Mouse (Mus musculus): ENCODE measurements at regions not wholly inside any gene's neighbourhood (a gene's known extent, or its start where the extent isn't known, plus 50 kb on each side); places are given as distances from the start of the nearest gene placed in this dataset.

GRCm38 (mm10) chr6:101048836-101049361, 215.5 kb downstream of the Ppp4r2 start:
- Histone ChIP-seq H3K9ac (ENCODE audit: low read depth, low read length) (no peak overlapping the region), H3K27me3 (replicated peaks; ENCODE audit: control insufficient read depth, insufficient read depth, low read length) (no peaks in the 10 kb centered on the region), H3K4me2 (ENCODE audit: low read length) (peak overlapping the region; percentile 8), H3K4me3 (ENCODE audit: low read length) (no peak overlapping the region), H3K36me3 (ENCODE audit: control insufficient read depth, insufficient read depth, low read length) (no peaks in the 10 kb centered on the region), H3K4me1 (ENCODE audit: control insufficient read depth, insufficient read depth, low read depth, low read length) (peaks cover 7% of the 10 kb centered on the region), H3K27ac (ENCODE audit: low read depth, low read length) (no peak overlapping the region), H3K9me3 (ENCODE audit: control insufficient read depth, low read length) (no peaks in the 10 kb centered on the region)
- peak; percentile 60; the same call in 1 of the 2 replicates for ATAC-seq
- 20% methylated on average over 15 of the region's 15 CpGs for WGBS

GRCm38 (mm10) chr6:101054880-101055279, 221.5 kb downstream of the Ppp4r2 start:
- no peak overlapping the region for H3K4me3 ChIP-seq (ENCODE audit: low read length)
- H3K27ac ChIP-seq (ENCODE audit: low read depth, low read length): no peak overlapping the region
- H3K27me3 ChIP-seq (replicated peaks; ENCODE audit: control insufficient read depth, insufficient read depth, low read length): no peaks in the 10 kb centered on the region
- H3K36me3 ChIP-seq (ENCODE audit: control insufficient read depth, insufficient read depth, low read length): no peaks in the 10 kb centered on the region
- WGBS: 73% methylated on average over 7 of the region's 7 CpGs
- no peaks in the 10 kb centered on the region for H3K9me3 ChIP-seq (ENCODE audit: control insufficient read depth, low read length)
- no peaks in the 10 kb centered on the region for H3K4me1 ChIP-seq (ENCODE audit: control insufficient read depth, insufficient read depth, low read depth, low read length)
- H3K9ac ChIP-seq (ENCODE audit: low read depth, low read length): no peak overlapping the region
- no peak for ATAC-seq
- no peak overlapping the region for H3K4me2 ChIP-seq (ENCODE audit: low read length)

GRCm38 (mm10) chr6:101056318-101056717, 222.9 kb downstream of the Ppp4r2 start:
- no peak overlapping the region for H3K4me3 ChIP-seq (ENCODE audit: low read length)
- H3K27me3 ChIP-seq (replicated peaks; ENCODE audit: control insufficient read depth, insufficient read depth, low read length): no peaks in the 10 kb centered on the region
- ATAC-seq: no peak
- H3K4me1 ChIP-seq (ENCODE audit: control insufficient read depth, insufficient read depth, low read depth, low read length): no peaks in the 10 kb centered on the region
- no peak overlapping the region for H3K9ac ChIP-seq (ENCODE audit: low read depth, low read length)
- WGBS: 89% methylated on average over 13 of the region's 13 CpGs
- no peak overlapping the region for H3K27ac ChIP-seq (ENCODE audit: low read depth, low read length)
- H3K36me3 ChIP-seq (ENCODE audit: control insufficient read depth, insufficient read depth, low read length): no peaks in the 10 kb centered on the region
- no peak overlapping the region for H3K4me2 ChIP-seq (ENCODE audit: low read length)
- H3K9me3 ChIP-seq (ENCODE audit: control insufficient read depth, low read length): no peaks in the 10 kb centered on the region

- ATAC-seq: peak; percentile 71; the same call in 1 of the 2 replicates
Measured at GRCm38 (mm10) chr6:101059058-101059457, 225.6 kb downstream of the Ppp4r2 start.

GRCm38 (mm10) chr6:101062186-101062585, 228.8 kb downstream of the Ppp4r2 start:
- Histone ChIP-seq H3K4me1 (ENCODE audit: control insufficient read depth, insufficient read depth, low read depth, low read length) (no peaks in the 10 kb centered on the region), H3K27ac (ENCODE audit: low read depth, low read length) (no peak overlapping the region), H3K4me2 (ENCODE audit: low read length) (no peak overlapping the region), H3K27me3 (replicated peaks; ENCODE audit: control insufficient read depth, insufficient read depth, low read length) (no peaks in the 10 kb centered on the region), H3K9ac (ENCODE audit: low read depth, low read length) (no peak overlapping the region), H3K36me3 (ENCODE audit: control insufficient read depth, insufficient read depth, low read length) (no peaks in the 10 kb centered on the region), H3K4me3 (ENCODE audit: low read length) (no peak overlapping the region), H3K9me3 (ENCODE audit: control insufficient read depth, low read length) (no peaks in the 10 kb centered on the region)
- WGBS: 94% methylated on average over 14 of the region's 14 CpGs
- ATAC-seq: no peak

More at GRCm38 (mm10) chr6:101059058-101059457, 225.6 kb downstream of the Ppp4r2 start:
- Histone ChIP-seq H3K4me3 (ENCODE audit: low read length) (no peak overlapping the region), H3K9me3 (ENCODE audit: control insufficient read depth, low read length) (no peaks in the 10 kb centered on the region), H3K27ac (ENCODE audit: low read depth, low read length) (no peak overlapping the region), H3K36me3 (ENCODE audit: control insufficient read depth, insufficient read depth, low read length) (no peaks in the 10 kb centered on the region), H3K9ac (ENCODE audit: low read depth, low read length) (no peak overlapping the region), H3K27me3 (replicated peaks; ENCODE audit: control insufficient read depth, insufficient read depth, low read length) (no peaks in the 10 kb centered on the region), H3K4me1 (ENCODE audit: control insufficient read depth, insufficient read depth, low read depth, low read length) (no peaks in the 10 kb centered on the region), H3K4me2 (ENCODE audit: low read length) (no peak overlapping the region)
- 21% methylated on average over 8 of the region's 8 CpGs for WGBS

- Histone ChIP-seq H3K9ac (ENCODE audit: low read depth, low read length) (no peak overlapping the region), H3K4me3 (ENCODE audit: low read length) (no peak overlapping the region), H3K27ac (ENCODE audit: low read depth, low read length) (no peak overlapping the region), H3K27me3 (replicated peaks; ENCODE audit: control insufficient read depth, insufficient read depth, low read length) (no peaks in the 10 kb centered on the region), H3K36me3 (ENCODE audit: control insufficient read depth, insufficient read depth, low read length) (no peaks in the 10 kb centered on the region), H3K4me1 (ENCODE audit: control insufficient read depth, insufficient read depth, low read depth, low read length) (no peaks in the 10 kb centered on the region), H3K9me3 (ENCODE audit: control insufficient read depth, low read length) (no peaks in the 10 kb centered on the region), H3K4me2 (ENCODE audit: low read length) (no peak overlapping the region)
- peak; percentile 24; the same call in 1 of the 2 replicates for ATAC-seq
- WGBS: 53% methylated on average over 8 of the region's 8 CpGs
Measured at GRCm38 (mm10) chr6:101075753-101076516, 242.5 kb downstream of the Ppp4r2 start.

- no peak overlapping the region for H3K9ac ChIP-seq (ENCODE audit: low read depth, low read length)
- H3K27me3 ChIP-seq (replicated peaks; ENCODE audit: control insufficient read depth, insufficient read depth, low read length): no peaks in the 10 kb centered on the region
- H3K27ac ChIP-seq (ENCODE audit: low read depth, low read length): no peak overlapping the region
- no peaks in the 10 kb centered on the region for H3K36me3 ChIP-seq (ENCODE audit: control insufficient read depth, insufficient read depth, low read length)
- 68% methylated on average over 5 of the region's 5 CpGs for WGBS
- no peaks in the 10 kb centered on the region for H3K4me1 ChIP-seq (ENCODE audit: control insufficient read depth, insufficient read depth, low read depth, low read length)
- no peak overlapping the region for H3K4me3 ChIP-seq (ENCODE audit: low read length)
- H3K9me3 ChIP-seq (ENCODE audit: control insufficient read depth, low read length): no peaks in the 10 kb centered on the region
- no peak for ATAC-seq
- H3K4me2 ChIP-seq (ENCODE audit: low read length): no peak overlapping the region
Measured at GRCm38 (mm10) chr6:101078294-101078693, 244.9 kb downstream of the Ppp4r2 start.

- H3K4me1 ChIP-seq (ENCODE audit: control insufficient read depth, insufficient read depth, low read depth, low read length): no peaks in the 10 kb centered on the region
- no peaks in the 10 kb centered on the region for H3K36me3 ChIP-seq (ENCODE audit: control insufficient read depth, insufficient read depth, low read length)
- no peak overlapping the region for H3K4me2 ChIP-seq (ENCODE audit: low read length)
- H3K4me3 ChIP-seq (ENCODE audit: low read length): no peak overlapping the region
- no peak overlapping the region for H3K9ac ChIP-seq (ENCODE audit: low read depth, low read length)
- H3K9me3 ChIP-seq (ENCODE audit: control insufficient read depth, low read length): no peaks in the 10 kb centered on the region
- H3K27ac ChIP-seq (ENCODE audit: low read depth, low read length): no peak overlapping the region
- WGBS: 59% methylated on average over 7 of the region's 7 CpGs
- no peak for ATAC-seq
- H3K27me3 ChIP-seq (replicated peaks; ENCODE audit: control insufficient read depth, insufficient read depth, low read length): no peaks in the 10 kb centered on the region
Measured at GRCm38 (mm10) chr6:101083676-101084075, 250.3 kb downstream of the Ppp4r2 start.

GRCm38 (mm10) chr6:101092179-101092578, 258.8 kb downstream of the Ppp4r2 start:
- H3K27ac ChIP-seq (ENCODE audit: low read depth, low read length): no peak overlapping the region
- ATAC-seq: no peak
- no peak overlapping the region for H3K4me2 ChIP-seq (ENCODE audit: low read length)
- 35% methylated on average over 10 of the region's 10 CpGs for WGBS
- H3K36me3 ChIP-seq (ENCODE audit: control insufficient read depth, insufficient read depth, low read length): no peaks in the 10 kb centered on the region
- no peaks in the 10 kb centered on the region for H3K27me3 ChIP-seq (replicated peaks; ENCODE audit: control insufficient read depth, insufficient read depth, low read length)
- H3K4me3 ChIP-seq (ENCODE audit: low read length): no peak overlapping the region
- no peaks in the 10 kb centered on the region for H3K9me3 ChIP-seq (ENCODE audit: control insufficient read depth, low read length)
- no peak overlapping the region for H3K9ac ChIP-seq (ENCODE audit: low read depth, low read length)
- no peaks in the 10 kb centered on the region for H3K4me1 ChIP-seq (ENCODE audit: control insufficient read depth, insufficient read depth, low read depth, low read length)

All from hindbrain, embryonic 16.5 days (tissue).